Mouse (Mus musculus) forebrain, embryonic 13.5 days (tissue): ENCODE results near the gene Dhh. TPM values are rescaled to one million over a fixed set of nuclear protein-coding genes. Genes with fewer than 3 reads are reported as not detected.
A peak's percentile ranks its signal among the peaks of the same experiment; 100 is the strongest.
"Not testable (repeated sequence)": the region's sequence is repeated elsewhere in the genome, so short reads cannot be mapped to it uniquely, and the experiment has no call there.

Experiments
- ATAC-seq: fragments of 200-750 bp; cut with Nextera tagmentation; 2 replicates; pipeline ENCODE4 v1.8.0; 2017
- H3K27ac ChIP-seq: fragments of 300-500 bp; sonication (generic); 2 replicates; pipeline ENCODE4 v1.5.1; 2015; ENCODE audit warnings: inconsistent platforms, mild to moderate bottlenecking, moderate library complexity
- H3K27me3 ChIP-seq: fragments of 300-500 bp; sonication (generic); 2 replicates; pipeline ENCODE4 v1.6.1; 2015; ENCODE audit warnings: mild to moderate bottlenecking, inconsistent platforms
- H3K36me3 ChIP-seq: fragments of 300-500 bp; sonication (generic); 2 replicates; pipeline ENCODE4 v1.6.1; 2015; ENCODE audit warnings: mild to moderate bottlenecking, inconsistent platforms; ENCODE audit not compliant: poor library complexity, severe bottlenecking
- H3K4me1 ChIP-seq: fragments of 300-500 bp; sonication (generic); 2 replicates; pipeline ENCODE4 v1.6.1; 2015; ENCODE audit warnings: inconsistent platforms
- H3K4me2 ChIP-seq: fragments of 300-500 bp; sonication (generic); 2 replicates; pipeline ENCODE4 v1.6.1; 2015; ENCODE audit warnings: inconsistent platforms, mild to moderate bottlenecking, moderate library complexity
- H3K4me3 ChIP-seq: fragments of 300-500 bp; sonication (generic); 2 replicates; pipeline ENCODE4 v1.5.1; 2015; ENCODE audit warnings: mild to moderate bottlenecking, inconsistent platforms
- H3K9ac ChIP-seq: fragments of 300-500 bp; sonication (generic); 2 replicates; pipeline ENCODE4 v1.6.1; 2015; ENCODE audit warnings: mild to moderate bottlenecking, inconsistent platforms
- H3K9me3 ChIP-seq: fragments of 300-500 bp; sonication (generic); replicated peaks from 2 replicates; pipeline ENCODE4 v1.6.1; 2016; ENCODE audit warnings: inconsistent platforms
- WGBS: fragments of 180-500 bp; shearing (Covaris S2); methylation state at CpG from one replicate; pipeline ENCODE4 v1.1.7; 2015; 5-methylcytosine and 5-hydroxymethylcytosine counted together
- polyA plus RNA-seq: library from polyadenylated mRNA; unstranded; fragments of >200 nt; fragmentation: Nextera tagmentation; extraction: Ambion mirVana; gene quantifications from 2 replicates; pipeline ENCODE4 v1.2.1, GENCODE M21; 2015

Gene Dhh
- polyA plus RNA-seq, 1 experiment from 2014 or later = 0.22 TPM

DNA sequence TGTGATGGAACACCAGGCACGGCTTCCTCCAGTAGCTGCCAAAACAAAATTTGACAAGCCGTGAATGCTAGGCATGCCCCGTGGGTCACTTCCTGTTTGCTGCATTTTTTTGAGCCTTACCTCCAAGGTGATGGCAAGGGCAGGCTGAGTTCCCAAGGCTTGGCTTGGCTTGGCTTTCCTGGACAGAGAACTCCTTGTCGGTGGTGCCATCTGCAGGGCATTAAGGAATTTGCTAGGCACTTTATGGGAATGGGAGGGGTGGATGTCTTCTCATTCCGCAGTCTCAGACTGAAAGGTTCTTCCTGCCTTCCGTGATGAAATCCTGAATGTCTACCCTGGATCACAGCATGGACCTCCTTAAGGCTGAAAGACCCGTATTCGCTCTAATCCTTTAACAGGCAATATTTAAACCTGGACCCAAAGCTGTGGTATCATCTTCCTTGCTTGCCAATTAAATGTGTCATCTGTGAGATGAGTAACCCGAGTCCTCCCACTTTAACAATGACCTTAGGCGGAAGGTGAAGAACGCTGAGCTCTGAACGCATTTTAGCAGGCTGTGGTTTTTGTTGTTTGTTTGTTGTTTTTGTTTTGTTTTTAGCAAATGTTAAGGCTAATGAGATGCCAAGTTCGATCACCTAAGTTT, 30.4 kb upstream of the Dhh start:
- H3K27ac ChIP-seq = peak overlapping the region; percentile 31; the same call in 1 of the 2 replicates
- no peak overlapping the region for H3K4me3 ChIP-seq
- no peaks in the 10 kb centered on the region for H3K27me3 ChIP-seq
- WGBS = 15% methylated on average over 13 of the region's 13 CpGs
- peaks cover 22% of the 10 kb centered on the region for H3K4me1 ChIP-seq
- H3K9ac ChIP-seq = 0 out of 2 replicates have a peak overlapping the region, but pooled peaks have one; percentile 30
- H3K9me3 ChIP-seq = no peaks in the 10 kb centered on the region
- H3K4me2 ChIP-seq = no peak overlapping the region
- ATAC-seq = 0 out of 2 replicates have a peak, but pooled peaks have one; percentile 57
- H3K36me3 ChIP-seq = peaks cover 14% of the 10 kb centered on the region

DNA sequence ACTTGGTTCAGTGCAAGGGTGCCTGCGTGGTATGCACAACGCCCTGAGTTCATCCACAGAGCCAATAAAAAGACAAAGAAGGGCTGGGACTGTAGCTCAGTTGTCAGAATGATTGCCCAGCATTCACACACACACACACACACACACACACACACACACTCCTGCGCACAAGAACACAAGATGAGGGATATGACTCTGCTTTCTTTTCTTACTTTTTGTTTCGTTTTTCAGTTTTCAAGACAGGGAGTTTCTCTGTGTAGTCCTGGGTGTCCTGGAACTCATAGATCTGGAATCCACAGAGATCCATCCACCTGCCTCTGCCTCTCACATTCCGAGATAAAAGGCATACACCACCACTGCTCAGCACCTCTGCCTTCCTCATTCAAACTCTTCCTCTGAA, 29.2 kb upstream of the Dhh start:
- Histone ChIP-seq H3K4me3 (no peak overlapping the region), H3K4me2 (no peak overlapping the region), H3K9me3 (no peaks in the 10 kb centered on the region), H3K27me3 (no peaks in the 10 kb centered on the region), H3K9ac (no peak overlapping the region; the same call in 1 of the 2 replicates), H3K27ac (no peak overlapping the region), H3K36me3 (peaks cover 14% of the 10 kb centered on the region), H3K4me1 (peaks cover 17% of the 10 kb centered on the region)
- no peak for ATAC-seq
- 87% methylated on average over 5 of the region's 5 CpGs for WGBS

DNA sequence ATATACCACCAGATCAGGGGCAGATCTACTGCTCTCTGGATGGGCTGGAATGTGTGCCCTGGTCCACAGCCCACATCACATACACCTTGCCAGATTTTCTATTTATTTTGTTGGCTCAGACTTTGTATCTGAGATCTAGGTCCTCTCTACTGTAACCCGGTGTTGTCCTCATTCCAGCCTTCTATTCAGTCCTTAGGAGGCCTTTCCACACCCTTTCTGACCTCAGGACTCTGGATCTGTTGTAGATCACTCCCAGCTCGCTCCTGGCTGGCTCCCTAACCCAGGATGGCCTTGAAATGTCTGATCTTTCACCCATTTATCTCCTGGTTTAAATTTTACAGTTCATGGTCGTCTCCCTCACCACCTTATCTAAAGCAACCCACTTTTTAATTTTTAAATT, 26.3 kb upstream of the Dhh start:
- no peaks in the 10 kb centered on the region for H3K9me3 ChIP-seq
- ATAC-seq = no peak
- H3K27me3 ChIP-seq = no peaks in the 10 kb centered on the region
- H3K4me2 ChIP-seq = no peak overlapping the region
- no peak overlapping the region for H3K27ac ChIP-seq
- no peak overlapping the region for H3K9ac ChIP-seq
- WGBS = 73% methylated on average over 3 of the region's 3 CpGs
- H3K36me3 ChIP-seq = no peaks in the 10 kb centered on the region
- no peak overlapping the region for H3K4me3 ChIP-seq
- H3K4me1 ChIP-seq = peaks cover 7% of the 10 kb centered on the region

DNA sequence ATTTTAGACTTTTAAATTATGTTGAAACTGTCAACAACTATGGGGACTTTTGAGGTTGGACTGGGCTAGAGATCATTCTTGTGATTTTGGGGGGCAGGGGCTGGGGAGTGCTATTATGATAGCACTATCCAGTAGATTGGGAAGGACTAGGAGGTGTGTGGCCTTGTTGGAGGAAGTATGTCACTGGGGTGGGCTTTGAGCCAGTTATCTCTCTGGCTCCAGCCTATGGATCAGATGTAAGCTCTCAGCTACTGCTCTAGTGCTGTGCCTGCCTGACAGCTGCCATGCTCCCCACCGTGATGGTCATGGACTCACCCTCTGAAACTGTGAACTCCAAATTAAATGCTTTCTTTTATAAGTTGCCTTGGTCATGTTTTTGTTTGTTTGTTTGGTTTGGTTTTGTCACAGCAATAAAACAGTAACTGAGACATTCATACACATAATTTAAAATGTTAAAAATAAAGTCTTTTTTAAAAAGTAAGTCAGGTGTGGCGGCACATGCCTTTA, 24.7 kb upstream of the Dhh start:
- 86% methylated on average over 2 of the region's 2 CpGs for WGBS
- no peak overlapping the region for H3K4me2 ChIP-seq

DNA sequence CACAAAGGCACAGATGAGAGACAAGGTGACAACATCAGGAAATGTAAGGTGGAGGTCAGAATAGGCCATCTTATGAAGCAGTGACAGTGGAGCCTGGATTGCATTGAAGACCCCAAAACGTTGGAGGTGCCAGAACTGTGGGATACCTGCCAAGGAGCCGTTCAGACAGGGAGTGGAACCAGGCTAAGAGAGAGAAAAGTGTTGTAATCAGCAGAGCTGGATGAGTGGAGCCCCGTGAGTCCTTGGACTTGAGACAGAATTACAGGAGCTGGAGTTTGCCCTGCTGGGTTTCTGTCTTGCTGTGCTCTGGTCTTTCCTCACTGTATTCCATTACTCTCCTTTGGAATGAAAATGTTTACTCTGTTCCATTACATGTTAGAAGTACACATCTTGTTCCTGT, 24.2 kb upstream of the Dhh start:
- Histone ChIP-seq H3K27me3 (no peaks in the 10 kb centered on the region), H3K4me1 (peaks cover 8% of the 10 kb centered on the region), H3K4me2 (no peak overlapping the region), H3K4me3 (no peak overlapping the region), H3K27ac (no peak overlapping the region), H3K9me3 (no peaks in the 10 kb centered on the region), H3K9ac (no peak overlapping the region), H3K36me3 (no peaks in the 10 kb centered on the region)
- 62% methylated on average over 3 of the region's 3 CpGs for WGBS
- no peak for ATAC-seq

More for the DNA sequence above, 24.7 kb upstream of the Dhh start:
- Histone ChIP-seq H3K4me3 (no peak overlapping the region), H3K27me3 (no peaks in the 10 kb centered on the region), H3K9me3 (no peaks in the 10 kb centered on the region), H3K4me1 (peaks cover 8% of the 10 kb centered on the region), H3K27ac (no peak overlapping the region), H3K9ac (no peak overlapping the region), H3K36me3 (no peaks in the 10 kb centered on the region)
- no peak for ATAC-seq

DNA sequence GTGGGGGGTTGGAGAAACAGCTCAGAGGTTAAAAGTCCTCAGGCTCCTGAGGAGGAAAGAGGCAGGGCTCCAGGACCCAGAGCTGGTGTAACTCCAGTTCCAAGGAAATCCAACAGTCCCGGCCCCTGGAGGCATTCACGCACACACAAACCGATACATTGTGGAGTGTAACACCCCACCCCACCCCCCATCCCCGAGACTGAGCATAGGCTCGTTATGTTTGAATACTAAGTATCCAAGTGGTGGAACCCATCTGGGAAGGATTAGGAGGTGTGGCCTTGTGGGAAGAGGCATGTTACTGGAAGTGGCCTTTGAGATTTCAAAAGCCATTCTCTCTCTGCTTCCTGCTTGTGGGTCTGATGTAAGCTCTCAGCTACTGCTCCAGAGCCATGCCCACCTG, 23.2 kb upstream of the Dhh start:
- no peak overlapping the region for H3K9ac ChIP-seq
- 71% methylated on average over 5 of the region's 5 CpGs for WGBS
- H3K36me3 ChIP-seq = no peaks in the 10 kb centered on the region
- no peak for ATAC-seq
- peaks cover 13% of the 10 kb centered on the region for H3K4me1 ChIP-seq
- no peak overlapping the region for H3K27ac ChIP-seq
- H3K27me3 ChIP-seq = no peaks in the 10 kb centered on the region
- no peaks in the 10 kb centered on the region for H3K9me3 ChIP-seq
- no peak overlapping the region for H3K4me3 ChIP-seq
- no peak overlapping the region for H3K4me2 ChIP-seq

DNA sequence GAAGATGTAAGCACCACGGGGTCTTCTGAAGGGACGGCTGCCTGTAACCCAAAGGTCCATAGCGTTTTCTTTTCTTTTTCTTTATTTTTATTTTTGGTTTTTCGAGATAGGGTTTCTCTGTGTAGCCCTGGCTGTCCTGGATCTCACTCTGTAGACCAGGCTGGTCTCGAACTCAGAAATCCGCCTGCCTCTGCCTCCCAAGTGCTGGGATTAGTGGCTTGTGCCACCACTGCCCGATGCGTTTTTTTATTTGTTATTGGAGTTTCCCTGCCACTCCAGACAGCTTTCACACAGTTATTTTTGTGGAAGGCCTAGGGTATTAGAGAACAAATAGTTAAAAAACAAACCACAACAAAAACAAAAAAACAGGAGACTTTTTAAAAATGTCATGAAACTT, 20.2 kb upstream of the Dhh start:
- not testable (repeated sequence) for H3K9me3 ChIP-seq, ATAC-seq, H3K27me3 ChIP-seq
- Histone ChIP-seq H3K36me3 (peaks cover 19% of the 10 kb centered on the region), H3K4me2 (peak overlapping the region; percentile 66), H3K4me3 (peak overlapping the region; percentile 89), H3K27ac (peak overlapping the region; percentile 57), H3K4me1 (peaks cover 29% of the 10 kb centered on the region), H3K9ac (peak overlapping the region; percentile 85)
- 30% methylated on average over 8 of the region's 8 CpGs for WGBS

DNA sequence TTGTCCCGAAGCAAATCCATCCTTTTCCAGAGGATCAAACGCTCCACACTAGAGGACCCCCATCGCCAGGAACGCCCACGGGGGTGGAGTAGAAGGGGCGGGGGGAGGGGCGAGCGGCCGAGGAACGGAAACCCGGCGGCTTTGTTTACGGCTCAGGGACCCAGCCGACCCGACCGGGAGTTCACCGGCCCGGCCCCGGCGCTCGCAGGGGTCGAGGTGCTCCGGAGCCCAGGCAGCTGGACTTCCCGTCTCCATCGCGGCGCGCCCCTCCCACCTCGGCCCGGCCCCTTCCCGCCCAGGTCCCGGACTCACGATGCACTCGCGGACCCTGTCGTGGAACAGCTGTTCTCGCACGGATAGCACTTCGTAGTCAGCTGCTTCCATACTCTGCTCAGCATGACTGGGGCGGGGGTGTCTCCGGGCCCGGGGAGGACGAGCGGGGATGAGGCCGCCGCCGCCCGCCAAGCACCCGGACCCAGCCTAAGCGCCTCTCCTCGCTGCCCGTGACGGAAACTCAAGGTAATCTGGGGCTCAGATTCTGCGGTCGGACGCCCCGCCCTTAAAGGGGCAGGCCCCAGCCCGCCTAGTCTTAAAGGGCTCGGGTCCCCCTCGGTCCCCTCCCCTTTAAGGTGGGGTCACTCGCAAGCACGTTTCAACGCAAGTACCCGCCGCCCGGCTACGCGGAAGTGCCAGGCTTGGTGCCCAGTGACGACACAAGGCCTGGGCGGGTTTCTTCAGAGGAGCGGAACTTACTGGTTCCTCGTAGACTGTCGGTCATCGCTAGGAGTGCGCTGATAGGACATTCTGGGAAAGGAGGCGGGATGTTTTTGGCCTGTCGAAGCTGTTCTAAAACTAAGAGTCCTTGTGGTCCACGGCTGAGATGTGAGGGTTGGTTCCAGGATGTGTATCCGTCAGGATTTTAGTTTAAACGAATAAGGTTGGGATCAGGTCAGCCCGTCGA, 19.5 kb upstream of the Dhh start, which contains the start of gene Lmbr1l:
Gene Lmbr1l (minus strand): TSS at position 694 of the 961 bp plus-strand sequence.
- peak within 1 kb of the TSS; percentile 66 for H3K4me2 ChIP-seq
- peak within 1 kb of the TSS; percentile 85 for H3K9ac ChIP-seq
- peak; percentile 99 for ATAC-seq
- no peaks in the 10 kb centered on the region for H3K27me3 ChIP-seq
- peaks cover 29% of the 10 kb centered on the region for H3K4me1 ChIP-seq
- under 1% methylated on average over 78 of the region's 82 CpGs for WGBS
- peak within 1 kb of the TSS; percentile 89 for H3K4me3 ChIP-seq
- peaks cover 26% of the 10 kb centered on the region for H3K36me3 ChIP-seq
- H3K9me3 ChIP-seq = no peaks in the 10 kb centered on the region
- peak within 1 kb of the TSS; percentile 96 for H3K27ac ChIP-seq

DNA sequence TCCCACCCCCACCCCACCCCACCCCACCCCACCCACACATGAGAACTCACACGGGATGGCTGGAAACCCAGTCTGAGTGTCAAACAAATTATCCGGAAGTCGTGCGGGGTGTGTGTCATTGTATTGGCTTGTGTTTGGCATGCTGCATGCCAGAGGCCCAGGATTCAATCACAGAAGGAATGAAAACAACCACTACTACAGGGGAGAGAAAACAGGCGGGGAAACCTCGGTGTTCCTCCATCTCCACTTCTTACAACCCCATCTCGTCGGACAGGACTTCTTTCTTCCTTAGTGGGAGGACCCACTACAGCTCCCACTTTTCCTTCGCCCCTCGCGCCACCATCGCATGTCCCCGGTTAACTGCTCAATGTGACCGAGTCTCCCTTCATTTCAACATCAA, 18.8 kb upstream of the Dhh start:
- Histone ChIP-seq H3K36me3 (peaks cover 33% of the 10 kb centered on the region), H3K9me3 (no peaks in the 10 kb centered on the region), H3K9ac (peak overlapping the region; percentile 85), H3K27me3 (no peaks in the 10 kb centered on the region), H3K4me2 (peak overlapping the region; percentile 66), H3K4me3 (peak overlapping the region; percentile 89), H3K27ac (peak overlapping the region; percentile 96), H3K4me1 (peaks cover 29% of the 10 kb centered on the region)
- no peak for ATAC-seq
- 0% methylated on average over 14 of the region's 14 CpGs for WGBS

DNA sequence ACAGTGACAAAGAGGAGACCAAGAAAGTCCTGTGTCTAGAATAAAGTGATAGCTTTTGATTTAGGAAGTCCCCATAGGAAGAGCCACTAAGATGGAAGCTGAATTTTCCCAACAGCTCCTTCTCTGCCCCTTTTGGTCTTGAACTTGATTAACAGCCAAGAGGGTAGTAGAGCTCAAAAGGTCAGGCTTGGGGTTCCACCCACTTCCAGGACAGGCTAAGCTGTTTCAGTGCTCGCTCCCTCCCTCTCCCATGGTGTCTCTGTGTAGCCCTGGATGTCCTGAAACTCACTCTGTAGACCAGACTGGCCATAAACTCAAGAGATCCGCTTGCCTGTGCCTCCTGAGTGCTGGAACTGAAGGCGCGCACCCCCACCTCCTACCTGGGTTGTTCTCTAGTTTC, 17.7 kb upstream of the Dhh start:
- ATAC-seq = no peak
- Histone ChIP-seq H3K36me3 (peaks cover 44% of the 10 kb centered on the region), H3K4me3 (peak overlapping the region; percentile 89), H3K4me1 (peaks cover 29% of the 10 kb centered on the region), H3K9me3 (no peaks in the 10 kb centered on the region), H3K27ac (no peak overlapping the region), H3K4me2 (peak overlapping the region; percentile 66), H3K9ac (peak overlapping the region; percentile 85), H3K27me3 (no peaks in the 10 kb centered on the region)
- 90% methylated on average over 4 of the region's 4 CpGs for WGBS

DNA sequence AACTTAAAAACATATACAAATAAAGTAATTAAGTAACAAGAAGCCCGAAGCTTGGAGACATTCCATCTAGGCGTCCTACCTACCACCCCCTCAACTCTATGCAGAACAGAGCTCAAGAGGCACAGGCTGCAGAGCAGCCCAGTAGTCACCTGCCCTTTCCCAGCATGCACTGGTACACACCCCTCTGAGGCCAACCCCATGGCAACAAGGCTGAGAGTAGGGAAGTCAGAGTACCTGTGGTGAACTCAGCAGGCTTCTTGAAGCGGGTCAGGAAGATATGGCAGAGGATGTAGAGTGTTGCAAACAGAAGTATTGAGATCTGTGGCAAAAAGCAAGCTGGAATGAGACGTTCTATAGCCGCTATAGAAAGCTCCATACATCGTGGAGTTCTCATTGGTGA, 16.6 kb upstream of the Dhh start:
- Histone ChIP-seq H3K27me3 (no peaks in the 10 kb centered on the region), H3K9ac (no peak overlapping the region), H3K9me3 (no peaks in the 10 kb centered on the region), H3K4me1 (peaks cover 29% of the 10 kb centered on the region), H3K4me3 (no peak overlapping the region), H3K27ac (no peak overlapping the region), H3K36me3 (peaks cover 55% of the 10 kb centered on the region), H3K4me2 (0 out of 2 replicates have a peak overlapping the region, but pooled peaks have one; percentile 66)
- no peak for ATAC-seq
- 94% methylated on average over 6 of the region's 6 CpGs for WGBS

DNA sequence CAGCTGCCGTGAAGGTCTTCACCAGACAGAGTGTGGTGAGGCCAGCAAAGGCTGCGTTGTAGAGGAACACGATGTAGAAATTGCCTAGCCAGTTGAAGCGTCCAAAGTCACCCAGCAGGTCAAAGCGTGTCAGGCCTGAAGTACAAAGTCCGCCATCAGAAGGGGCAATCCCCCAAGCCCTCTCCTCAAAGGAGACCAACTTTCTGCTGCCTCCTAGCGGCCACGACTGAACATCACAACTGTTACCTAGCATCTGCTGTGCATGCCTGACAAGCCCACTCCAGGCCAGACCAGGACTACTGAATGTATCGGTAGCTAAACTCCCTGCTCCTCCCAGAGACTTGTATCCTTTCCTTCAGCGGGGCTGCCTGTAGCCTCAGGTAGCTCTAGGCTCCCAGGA, 6.4 kb upstream of the Dhh start:
- H3K4me3 ChIP-seq = no peak overlapping the region
- peaks cover 65% of the 10 kb centered on the region for H3K36me3 ChIP-seq
- no peaks in the 10 kb centered on the region for H3K9me3 ChIP-seq
- H3K4me1 ChIP-seq = no peaks in the 10 kb centered on the region
- H3K9ac ChIP-seq = no peak overlapping the region
- H3K4me2 ChIP-seq = no peak overlapping the region
- H3K27me3 ChIP-seq = peaks cover 12% of the 10 kb centered on the region
- WGBS = 28% methylated on average over 10 of the region's 10 CpGs
- no peak for ATAC-seq
- no peak overlapping the region for H3K27ac ChIP-seq
